Mouse (Mus musculus) bone marrow, adult 2 months (tissue): ENCODE data around the gene Nt5c.

Experiments
- CTCF ChIP-seq: fragments of 200-500 bp; IDR thresholded peaks from 2 replicates; pipeline ENCODE4 v1.5.1; 2011; ENCODE audit warnings: low read length, control low read depth; ENCODE audit not compliant: control insufficient read depth, insufficient read depth
- POLR2A ChIP-seq: fragments of 200-500 bp; IDR thresholded peaks from 2 replicates; pipeline ENCODE4 v1.6.1; 2011; ENCODE audit warnings: low read depth, mild to moderate bottlenecking, control low read depth, low read length, borderline replicate concordance; ENCODE audit not compliant: control insufficient read depth

GRCm38 (mm10) chr11:115518693-115519092 is 27.0 kb upstream of the Nt5c start:
- TF ChIP-seq POLR2A (no peak), CTCF (no peak)
